Mouse (Mus musculus) lung, adult 2 months (tissue): ENCODE results near the gene Fam168a. TPM values are rescaled to one million over a fixed set of nuclear protein-coding genes. Genes with fewer than 3 reads are reported as not detected.

Source experiments
- DNase-seq: peaks from one replicate; pipeline ENCODE4 v3.0.0; 2022
- H3K4me1 ChIP-seq: fragments of 200-500 bp; 2 replicates; pipeline ENCODE4 v1.6.1; 2011; ENCODE audit warnings: low read length; ENCODE audit not compliant: control insufficient read depth, insufficient read depth
- H3K4me3 ChIP-seq: fragments of 200-500 bp; replicated peaks from 2 replicates; pipeline ENCODE3; 2011; ENCODE audit warnings: low read depth, mild to moderate bottlenecking, control low read depth, low read length; ENCODE audit errors: extremely low read depth
- CTCF ChIP-seq: fragments of 200-500 bp; IDR thresholded peaks from 2 replicates; pipeline ENCODE4 v1.5.1; 2011; ENCODE audit warnings: mild to moderate bottlenecking, low read length, control low read depth; ENCODE audit not compliant: insufficient read depth
- POLR2A ChIP-seq: fragments of 200-500 bp; IDR thresholded peaks from 2 replicates; pipeline ENCODE4 v1.6.1; 2011; ENCODE audit warnings: low read depth, mild to moderate bottlenecking, control low read depth, low read length, borderline replicate concordance; ENCODE audit errors: extremely low read depth
- WGBS: fragments of 180-500 bp; shearing (Covaris S2); methylation state at CpG from one replicate; pipeline ENCODE4 v1.1.7; 2018; 5-methylcytosine and 5-hydroxymethylcytosine counted together
- polyA plus RNA-seq: library from polyadenylated mRNA; depleted of rRNA; stranded (reverse); fragments of >200 nt; gene quantifications from 2 replicates; pipeline ENCODE4 v1.2.3, GENCODE M21; 2012

Fam168a gene
- polyA plus RNA-seq, 1 experiment = 84.8 TPM

DNA sequence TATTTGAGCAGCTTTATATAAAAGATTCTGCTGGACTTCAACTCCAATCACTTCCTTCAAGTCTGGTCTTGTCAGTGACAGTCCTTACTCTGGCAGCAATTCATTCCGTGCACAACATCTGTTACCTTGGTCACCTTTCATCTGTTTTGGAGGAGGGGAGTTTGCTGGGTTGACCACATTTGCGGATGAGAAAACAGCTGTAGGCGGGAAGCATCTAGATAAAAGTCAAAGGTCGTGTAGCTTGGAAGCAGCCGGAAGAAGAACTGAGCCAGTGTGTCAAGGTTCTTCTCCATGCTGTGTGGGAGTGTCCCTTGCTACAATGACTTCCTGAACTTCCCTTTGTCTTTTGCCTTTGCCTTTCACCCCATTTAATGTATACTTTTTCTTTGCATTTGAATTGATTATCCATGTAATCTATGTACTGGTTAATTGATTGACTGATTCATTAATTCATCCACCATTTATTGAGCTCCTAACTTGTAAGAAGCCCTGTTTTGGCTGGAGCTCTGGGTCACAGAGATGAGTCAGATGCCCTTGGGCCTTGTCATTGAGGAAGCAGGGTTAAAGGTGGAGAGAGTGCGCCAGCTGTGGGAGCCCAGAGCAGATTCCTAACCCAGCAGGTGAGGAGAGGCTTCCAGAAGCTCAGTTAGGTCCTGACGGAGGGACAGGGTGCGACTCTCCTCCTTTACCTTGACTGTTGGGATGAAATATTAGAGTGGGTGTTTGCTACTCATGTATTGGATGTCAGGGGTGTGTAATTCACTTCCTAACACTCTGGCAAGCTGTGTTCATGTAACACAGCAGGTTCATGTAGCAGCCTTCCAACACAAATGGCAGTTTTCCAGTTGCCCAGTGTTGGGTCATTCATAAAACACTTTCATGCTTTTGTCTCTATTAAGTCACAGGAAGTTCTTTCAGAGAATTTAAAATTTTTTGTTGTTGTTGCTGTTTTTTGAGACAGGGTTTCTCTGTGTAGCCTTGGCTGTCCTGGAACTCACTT, 6.4 kb upstream of the Fam168a start:
- TF ChIP-seq POLR2A = no peak
- TF ChIP-seq CTCF = no peak
- 54% methylated on average over 8 of the region's 8 CpGs for WGBS
- Histone ChIP-seq H3K4me1 (no peaks in the 10 kb centered on the region), H3K4me3 (no peak overlapping the region)
- no peak for DNase-seq

- TF ChIP-seq CTCF (no peak), POLR2A (no peak)
- Histone ChIP-seq H3K4me1 (peaks cover 8% of the 10 kb centered on the region; the same call in 1 of the 2 replicates), H3K4me3 (peak overlapping the region; percentile 73)
- DNase-seq = no peak
- WGBS = 3% methylated on average over 22 of the region's 23 CpGs
Measured at GRCm38 (mm10) chr7:100706883-100707480, 547 bp downstream of the Fam168a start.

GRCm38 (mm10) chr7:100718741-100719140, 12.3 kb downstream of the Fam168a start:
- TF ChIP-seq POLR2A = no peak
- TF ChIP-seq CTCF = no peak
- no peak for DNase-seq
- H3K4me1 ChIP-seq = no peaks in the 10 kb centered on the region; the same call in 1 of the 2 replicates
- WGBS = 92% methylated on average over 5 of the region's 5 CpGs
- no peak overlapping the region for H3K4me3 ChIP-seq

- DNase-seq = no peak
- Histone ChIP-seq H3K4me3 (no peak overlapping the region), H3K4me1 (no peaks in the 10 kb centered on the region; the same call in 1 of the 2 replicates)
- WGBS = 81% methylated on average over 6 of the region's 6 CpGs
- TF ChIP-seq CTCF (no peak), POLR2A (no peak)
Measured at GRCm38 (mm10) chr7:100722268-100722667, 15.8 kb downstream of the Fam168a start.

- 71% methylated on average over 12 of the region's 12 CpGs for WGBS
- TF ChIP-seq CTCF (no peak), POLR2A (no peak)
- no peaks in the 10 kb centered on the region; the same call in 1 of the 2 replicates for H3K4me1 ChIP-seq
- DNase-seq = no peak
- no peak overlapping the region for H3K4me3 ChIP-seq
Measured at GRCm38 (mm10) chr7:100723453-100724294, 17.2 kb downstream of the Fam168a start.

DNA sequence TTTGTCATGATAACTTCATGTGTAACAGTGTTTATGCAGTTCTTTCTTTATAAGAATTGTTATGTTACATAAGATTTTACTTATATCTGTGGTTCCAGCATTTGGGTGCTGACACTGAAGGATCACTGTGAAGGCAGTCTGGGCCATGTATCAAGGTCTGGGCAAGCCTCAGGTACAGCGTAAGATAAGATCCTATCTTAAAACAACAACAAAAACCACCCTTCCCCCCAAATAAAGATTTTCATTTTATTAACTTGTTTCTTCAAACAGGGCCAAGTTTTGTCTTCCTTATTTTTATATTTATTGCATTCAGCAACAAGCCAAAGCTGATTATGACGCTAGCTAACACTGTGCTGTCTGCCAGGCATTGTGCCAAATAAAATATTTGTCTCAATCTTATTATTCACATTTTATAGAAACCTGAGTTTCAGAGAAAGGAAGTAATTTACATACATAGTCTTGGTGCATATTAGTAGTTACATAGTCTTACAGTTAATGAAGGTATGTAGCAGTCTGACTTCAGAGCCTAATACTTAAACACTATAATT, 21.2 kb downstream of the Fam168a start:
- Histone ChIP-seq H3K4me3 (no peak overlapping the region), H3K4me1 (no peaks in the 10 kb centered on the region)
- TF ChIP-seq CTCF (no peak), POLR2A (no peak)
- 55% methylated on average over 2 of the region's 2 CpGs for WGBS
- DNase-seq = no peak

DNA sequence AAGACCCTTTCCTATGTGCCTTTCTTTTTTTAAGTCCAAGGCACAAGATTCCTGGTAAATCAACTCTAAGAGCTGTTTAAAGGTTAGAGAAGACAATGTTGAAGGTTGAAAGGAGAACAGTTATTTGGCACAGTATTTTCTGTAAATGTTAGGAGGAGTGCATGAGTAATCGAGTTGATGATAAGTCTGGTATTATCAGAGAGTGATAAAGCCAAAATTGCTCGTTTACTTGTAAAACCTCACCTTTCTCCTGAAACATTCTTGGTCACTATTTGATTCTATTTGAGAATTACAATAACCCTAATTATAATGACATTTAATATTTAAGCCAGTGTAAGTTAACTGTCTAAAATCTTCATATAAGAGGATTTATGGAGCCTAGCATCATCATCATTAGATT, 23.3 kb downstream of the Fam168a start:
- Histone ChIP-seq H3K4me3 (no peak overlapping the region), H3K4me1 (peaks cover 6% of the 10 kb centered on the region)
- WGBS = 64% methylated on average over 2 of the region's 2 CpGs
- DNase-seq = no peak
- TF ChIP-seq POLR2A (no peak), CTCF (no peak)

DNA sequence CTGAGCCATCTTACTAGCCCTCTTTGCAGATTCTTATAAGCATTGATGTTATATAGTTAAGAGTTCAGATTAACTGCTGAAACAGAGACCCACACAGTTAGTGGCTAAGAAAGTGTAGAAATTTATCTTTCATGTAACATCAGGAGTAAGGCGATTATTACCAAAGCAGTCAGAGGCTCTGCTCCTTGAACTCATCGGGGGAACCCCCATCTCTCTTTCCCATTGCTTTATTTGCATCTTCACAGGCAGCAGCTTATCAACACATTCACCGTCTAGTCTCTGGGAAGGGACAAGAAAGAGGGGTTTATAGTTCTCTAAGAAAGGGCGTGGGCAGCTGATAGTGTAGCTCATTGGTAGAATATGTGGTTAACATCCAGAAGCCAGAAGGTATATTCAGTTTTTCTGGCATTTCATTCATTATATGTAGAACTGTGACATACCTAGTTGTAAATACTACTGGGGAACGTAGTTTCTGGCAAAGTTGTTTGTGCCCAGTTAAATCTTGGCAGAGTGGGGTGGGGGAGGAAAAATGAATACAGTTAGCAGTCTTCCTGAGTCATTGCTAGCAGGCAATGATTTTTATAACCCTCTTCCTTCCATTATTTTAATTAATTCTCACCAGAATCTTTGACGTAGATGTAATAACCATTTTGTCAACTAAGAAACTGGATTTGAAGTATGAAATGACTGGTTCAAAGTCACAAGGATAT, 26.1 kb downstream of the Fam168a start:
- TF ChIP-seq CTCF (no peak), POLR2A (no peak)
- no peak overlapping the region for H3K4me3 ChIP-seq
- H3K4me1 ChIP-seq = peaks cover 6% of the 10 kb centered on the region
- WGBS = 41% methylated on average over 6 of the region's 6 CpGs
- no peak for DNase-seq

DNA sequence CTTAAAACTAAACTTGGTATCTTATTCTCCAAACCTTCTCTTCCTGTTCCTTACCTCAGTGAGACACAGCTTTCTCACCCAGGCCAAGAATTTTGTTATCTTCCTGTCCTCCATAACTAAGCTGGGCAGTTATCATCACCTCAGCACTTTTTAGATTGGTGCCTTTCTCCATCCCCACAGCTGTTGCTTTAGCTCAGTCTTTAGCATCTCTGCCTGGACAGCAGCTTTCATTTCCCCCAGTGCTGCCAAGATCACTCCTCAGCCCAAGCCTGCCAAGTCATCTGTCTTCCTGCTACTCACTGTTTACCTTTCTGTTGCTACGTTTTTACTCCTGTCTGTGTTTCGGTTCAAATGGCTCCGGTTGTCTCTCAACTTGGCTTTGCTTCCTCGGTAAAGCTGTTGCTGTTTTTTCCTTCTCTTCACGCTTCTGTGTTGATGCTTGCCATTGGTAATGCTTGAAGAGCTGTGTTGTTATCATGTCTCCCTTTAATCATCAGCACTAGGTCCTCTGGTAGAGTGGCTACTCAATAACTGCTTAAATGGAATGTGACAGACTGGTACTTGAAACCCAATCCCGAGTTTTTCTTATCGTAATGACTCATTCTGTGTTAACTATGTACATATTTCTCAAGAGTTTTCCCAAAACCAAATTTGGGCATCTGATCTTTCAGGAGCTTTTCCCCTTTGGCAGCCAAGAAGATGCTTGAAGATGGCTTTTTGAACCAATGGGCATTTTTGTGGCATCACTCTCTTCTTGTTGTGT, 26.8 kb downstream of the Fam168a start:
- WGBS = 14% methylated on average over 7 of the region's 7 CpGs
- TF ChIP-seq POLR2A (no peak), CTCF (no peak)
- Histone ChIP-seq H3K4me3 (peak overlapping the region; percentile 28), H3K4me1 (peaks cover 9% of the 10 kb centered on the region)
- DNase-seq = peak; percentile 33
